Mouse (Mus musculus) stomach, postnatal 0 days (tissue): ENCODE measurements at regions not wholly inside any gene's neighbourhood (a gene's known extent, or its start where the extent isn't known, plus 50 kb on each side); places are given as distances from the start of the nearest gene placed in this dataset.
"Not testable (repeated sequence)": the region's sequence is repeated elsewhere in the genome, so short reads cannot be mapped to it uniquely, and the experiment has no call there.

Experiments used
- ATAC-seq: fragments of 200-750 bp; cut with Nextera tagmentation; 2 replicates; pipeline ENCODE4 v1.8.0; 2017; ENCODE audit not compliant: low FRiP score, low TSS enrichment
- DNase-seq: peaks from one replicate; pipeline ENCODE4 v3.0.0-alpha.2; 2016; ENCODE audit warnings: low spot score
- H3K27ac ChIP-seq: fragments of 300-500 bp; sonication (generic); replicated peaks from 2 replicates; pipeline ENCODE4 v1.5.1; 2014; ENCODE audit warnings: mild to moderate bottlenecking, control low read depth
- H3K27me3 ChIP-seq: fragments of 300-500 bp; sonication (generic); 2 replicates; pipeline ENCODE4 v1.6.1; 2014; ENCODE audit warnings: low read length; ENCODE audit not compliant: control insufficient read depth, insufficient read depth
- H3K36me3 ChIP-seq: fragments of 300-500 bp; sonication (generic); 2 replicates; pipeline ENCODE4 v1.6.1; 2014; ENCODE audit warnings: low read length, mixed read lengths; ENCODE audit not compliant: control insufficient read depth, insufficient read depth
- H3K4me1 ChIP-seq: fragments of 300-500 bp; sonication (generic); replicated peaks from 2 replicates; pipeline ENCODE4 v1.6.1; 2014; ENCODE audit warnings: antibody characterized with exemption; ENCODE audit not compliant: control insufficient read depth, insufficient read depth
- H3K4me2 ChIP-seq: fragments of 300-500 bp; sonication (generic); replicated peaks from 2 replicates; pipeline ENCODE4 v1.6.1; 2014; ENCODE audit warnings: low read depth, mild to moderate bottlenecking, control low read depth, moderate library complexity
- H3K4me3 ChIP-seq: fragments of 300-500 bp; sonication (generic); 2 replicates; pipeline ENCODE4 v1.5.1; 2014; ENCODE audit warnings: low read depth, low read length, control low read depth
- H3K9ac ChIP-seq: fragments of 300-500 bp; sonication (generic); 2 replicates; pipeline ENCODE4 v1.6.1; 2014; ENCODE audit warnings: mild to moderate bottlenecking, low read length, control low read depth, mixed read lengths
- H3K9me3 ChIP-seq: fragments of 300-500 bp; sonication (generic); 2 replicates; pipeline ENCODE4 v1.6.1; 2016; ENCODE audit warnings: low read length; ENCODE audit not compliant: control insufficient read depth
- CTCF ChIP-seq: IDR thresholded peaks from 2 replicates; pipeline ENCODE4 v1.5.1; 2016; ENCODE audit warnings: antibody characterized with exemption, low read depth, mild to moderate bottlenecking, moderate library complexity
- EP300 ChIP-seq: optimal IDR thresholded peaks from 2 replicates; pipeline ENCODE3; 2016; ENCODE audit warnings: antibody characterized with exemption
- WGBS: fragments of 180-500 bp; shearing (Covaris S2); extraction: QIAGEN DNeasy Blood & Tissue Kit; methylation state at CpG from one replicate; pipeline ENCODE4 v1.1.7; 2014; 5-methylcytosine and 5-hydroxymethylcytosine counted together

GRCm38 (mm10) chr13:3341416-3341815 lies 196.4 kb upstream of the Gdi2 start:
- 85% methylated on average over 3 of the region's 3 CpGs for WGBS

GRCm38 (mm10) chr13:3343611-3344010 lies 194.3 kb upstream of the Gdi2 start:
- H3K4me1 ChIP-seq, result no peaks in the 10 kb centered on the region
- 0 out of 2 replicates have a peak, but pooled peaks cover 3% of the 10 kb centered on the region for H3K9me3 ChIP-seq
- no peaks in the 10 kb centered on the region for H3K27me3 ChIP-seq
- H3K36me3 ChIP-seq, result no peaks in the 10 kb centered on the region
- ATAC-seq, result no peak
- no peak overlapping the region for H3K9ac ChIP-seq
- TF ChIP-seq CTCF (no peak), EP300 (no peak)
- H3K4me3 ChIP-seq, result no peak overlapping the region
- DNase-seq, result no peak
- no peak overlapping the region for H3K27ac ChIP-seq
- WGBS, result 87% methylated on average over 5 of the region's 5 CpGs
- no peak overlapping the region for H3K4me2 ChIP-seq

More at GRCm38 (mm10) chr13:3341416-3341815, 196.4 kb upstream of the Gdi2 start:
- TF ChIP-seq CTCF (no peak), EP300 (no peak)
- Histone ChIP-seq H3K27ac (no peak overlapping the region), H3K36me3 (no peaks in the 10 kb centered on the region), H3K9me3 (0 out of 2 replicates have a peak, but pooled peaks cover 3% of the 10 kb centered on the region), H3K4me1 (no peaks in the 10 kb centered on the region), H3K27me3 (no peaks in the 10 kb centered on the region), H3K4me2 (no peak overlapping the region), H3K9ac (no peak overlapping the region), H3K4me3 (no peak overlapping the region)
- ATAC-seq, result no peak
- no peak for DNase-seq

DNA sequence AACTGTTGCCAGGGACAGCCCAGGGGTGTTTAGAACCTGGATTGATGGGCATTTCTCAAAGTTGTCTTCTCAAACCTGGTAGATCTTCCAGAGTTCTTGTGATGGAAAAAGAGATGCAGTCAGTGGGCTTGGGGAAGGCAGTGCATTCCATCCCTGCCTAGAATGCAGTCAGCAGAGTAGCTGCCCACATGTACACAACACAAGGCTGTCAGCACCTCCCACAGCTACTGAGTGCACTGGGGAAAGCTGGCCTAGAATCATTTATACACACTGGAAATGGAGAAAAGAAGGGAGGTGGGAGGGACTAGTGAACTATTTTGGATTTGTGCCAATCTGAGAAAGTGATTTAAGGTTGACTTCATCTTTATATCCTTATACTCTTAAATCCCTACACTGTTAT lies 183.0 kb upstream of the Gdi2 start:
- not testable (repeated sequence) for H3K4me1 ChIP-seq, H3K4me3 ChIP-seq, ATAC-seq, DNase-seq, H3K9me3 ChIP-seq, H3K27ac ChIP-seq, H3K36me3 ChIP-seq, H3K4me2 ChIP-seq, H3K27me3 ChIP-seq, H3K9ac ChIP-seq

DNA sequence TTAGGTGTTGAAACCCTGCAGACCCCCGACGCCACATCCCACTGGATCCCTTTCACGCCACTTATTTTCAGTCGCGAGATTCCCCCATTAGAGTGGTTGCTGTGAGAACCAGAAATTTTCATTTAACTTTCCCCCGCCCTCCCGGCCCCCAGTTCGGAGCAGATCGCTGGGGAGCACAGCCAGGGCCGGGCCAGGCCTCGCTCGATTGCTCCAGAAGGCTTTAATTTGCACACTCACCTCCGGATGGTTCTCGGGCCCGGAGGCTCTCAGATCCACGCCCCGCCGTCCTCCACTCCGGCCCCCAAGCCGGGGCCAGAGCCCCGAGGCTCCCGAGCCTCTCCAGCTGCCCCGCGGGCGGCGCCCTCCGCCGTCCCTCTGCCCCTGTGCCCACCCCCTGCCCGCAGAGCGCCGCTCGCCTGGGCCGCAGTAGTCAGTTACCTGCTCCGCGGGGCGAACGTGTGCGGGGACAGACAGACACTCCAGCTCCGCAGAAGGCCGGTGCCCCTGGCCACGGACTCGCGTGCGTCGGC lies 179.7 kb upstream of the Gdi2 start:
- Histone ChIP-seq H3K27ac (no peak overlapping the region), H3K27me3 (peaks cover 6% of the 10 kb centered on the region; the same call in 1 of the 2 replicates), H3K4me3 (peak overlapping the region; percentile 64), H3K4me2 (peak overlapping the region; percentile 98), H3K9me3 (no peaks in the 10 kb centered on the region), H3K9ac (no peak overlapping the region), H3K4me1 (no peaks in the 10 kb centered on the region), H3K36me3 (no peaks in the 10 kb centered on the region)
- WGBS, result 3% methylated on average over 34 of the region's 45 CpGs
- ATAC-seq (no peak), DNase-seq (peak; percentile 21)
- no peak for TF ChIP-seq EP300

DNA sequence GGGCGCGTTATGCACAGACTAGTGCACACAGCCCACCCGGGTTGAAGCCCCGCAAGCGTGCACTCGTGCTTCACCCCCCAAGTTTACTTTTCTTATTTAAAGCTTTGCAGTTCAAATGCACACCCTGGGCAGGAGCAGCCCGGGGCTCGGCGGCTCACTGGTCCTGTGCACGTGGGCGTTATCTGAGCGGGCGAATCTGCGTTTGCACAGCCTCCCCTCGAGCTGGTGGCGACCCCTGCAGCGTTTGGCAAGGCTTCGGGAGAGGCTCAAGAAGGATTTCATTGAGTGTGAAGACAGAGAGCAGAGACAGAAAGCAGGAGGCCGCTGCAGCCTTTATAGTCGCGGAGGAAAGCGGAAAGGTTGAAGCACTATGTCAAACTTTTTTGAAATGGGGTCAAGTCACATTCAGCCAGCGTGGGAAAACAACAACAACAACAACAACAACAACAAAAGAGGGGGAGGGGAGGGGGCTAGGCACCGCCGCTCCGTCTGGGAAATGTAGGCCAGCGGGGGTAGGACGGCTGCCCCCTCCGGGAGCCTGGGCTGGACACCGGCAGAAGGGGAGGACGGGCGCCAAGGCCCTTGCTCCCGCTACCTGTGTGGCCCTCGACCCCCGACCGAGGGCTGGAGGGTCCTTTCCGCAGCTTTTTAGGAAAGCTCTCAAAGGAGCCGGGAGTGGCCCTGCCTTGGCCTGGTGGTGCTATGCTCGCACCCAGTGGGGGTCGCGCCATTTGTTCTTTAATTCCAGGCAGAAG lies 178.7 kb upstream of the Gdi2 start:
- ATAC-seq (0 out of 2 replicates have a peak, but pooled peaks have one; percentile 16), DNase-seq (peak; percentile 36)
- Histone ChIP-seq H3K9me3 (no peaks in the 10 kb centered on the region), H3K27me3 (peaks cover 6% of the 10 kb centered on the region; the same call in 1 of the 2 replicates), H3K4me3 (peak overlapping the region; percentile 64), H3K9ac (no peak overlapping the region), H3K27ac (no peak overlapping the region), H3K4me1 (no peaks in the 10 kb centered on the region), H3K4me2 (peak overlapping the region; percentile 98), H3K36me3 (no peaks in the 10 kb centered on the region)
- TF ChIP-seq EP300, result no peak
- no peak for TF ChIP-seq CTCF
- WGBS, result under 1% methylated on average over 40 of the region's 41 CpGs

- WGBS, result 1% methylated on average over 35 of the region's 35 CpGs
- not testable (repeated sequence) for H3K27ac ChIP-seq, ATAC-seq, H3K36me3 ChIP-seq, H3K9me3 ChIP-seq, H3K27me3 ChIP-seq, H3K4me1 ChIP-seq
- H3K9ac ChIP-seq, result 0 out of 2 replicates have a peak overlapping the region, but pooled peaks have one; percentile 45
- peak overlapping the region; percentile 98 for H3K4me2 ChIP-seq
- peak overlapping the region; percentile 64 for H3K4me3 ChIP-seq
- peak; percentile 30 for DNase-seq
Observed at GRCm38 (mm10) chr13:3359751-3360260, 178.1 kb upstream of the Gdi2 start.
